Mouse (Mus musculus) right cerebral cortex, postnatal 25 days (tissue): Measurements from ENCODE around the gene 6030468B19Rik.
"Not testable (repeated sequence)": the region's sequence is repeated elsewhere in the genome, so short reads cannot be mapped to it uniquely, and the experiment has no call there.

Source experiments
- DNase-seq: peaks from one replicate; pipeline ENCODE4 v3.0.0; 2022

The 6030468B19Rik gene

DNA sequence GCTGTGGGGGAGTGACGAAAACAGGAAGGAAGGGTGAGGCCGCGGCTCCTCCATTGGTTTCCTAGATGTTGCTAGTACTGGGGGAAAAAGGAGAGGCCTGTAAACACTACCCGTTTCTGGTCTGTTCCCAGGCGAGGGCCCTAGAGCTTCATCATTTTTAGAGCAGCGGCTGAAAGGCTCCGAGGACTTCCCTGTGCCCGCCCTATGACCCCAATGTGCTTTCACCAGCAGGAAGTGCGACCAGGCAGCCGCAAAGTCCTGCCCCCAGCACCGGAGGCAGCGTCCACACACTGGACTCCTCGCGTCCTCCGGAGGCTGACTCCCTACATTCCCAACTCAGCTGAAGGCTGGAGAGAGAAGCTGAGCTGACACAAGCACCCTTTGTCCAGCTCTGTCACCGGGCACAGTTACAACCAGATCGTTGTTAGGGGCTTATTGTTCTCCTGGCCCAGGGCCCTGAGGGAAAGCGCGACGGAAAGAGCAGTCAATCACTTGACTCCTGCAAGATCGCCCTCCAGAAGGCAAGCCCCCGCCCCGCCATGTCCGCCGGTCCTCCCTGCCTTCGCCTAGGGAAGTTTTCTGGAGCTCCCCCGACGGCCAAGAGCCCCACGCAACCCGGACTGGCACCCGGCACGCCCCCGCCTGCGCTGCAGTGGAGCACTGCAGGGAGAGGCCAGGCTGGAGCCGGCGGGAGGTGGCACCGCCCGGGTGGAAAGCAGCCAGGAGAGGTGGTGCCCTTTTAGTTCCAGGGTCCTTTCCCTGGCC lies 17.8 kb upstream of the 6030468B19Rik start:
- DNase-seq, result no peak

DNA sequence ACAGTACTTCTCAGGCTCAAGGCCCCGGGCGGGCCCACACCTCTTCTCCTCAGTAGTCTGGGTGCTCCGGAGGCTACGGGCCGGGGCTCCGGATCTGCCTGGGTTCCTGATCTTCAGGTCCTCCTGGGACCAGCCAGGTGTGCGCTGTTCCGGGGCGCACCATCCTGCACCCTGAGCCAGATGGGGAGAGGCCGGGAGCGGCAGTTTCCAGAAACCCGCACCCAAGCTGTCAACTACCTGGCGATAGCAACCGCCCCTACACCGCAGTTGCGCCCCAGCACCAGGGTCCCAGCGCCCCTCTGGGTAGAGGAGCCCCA lies 17.3 kb upstream of the 6030468B19Rik start:
- DNase-seq, result no peak

DNA sequence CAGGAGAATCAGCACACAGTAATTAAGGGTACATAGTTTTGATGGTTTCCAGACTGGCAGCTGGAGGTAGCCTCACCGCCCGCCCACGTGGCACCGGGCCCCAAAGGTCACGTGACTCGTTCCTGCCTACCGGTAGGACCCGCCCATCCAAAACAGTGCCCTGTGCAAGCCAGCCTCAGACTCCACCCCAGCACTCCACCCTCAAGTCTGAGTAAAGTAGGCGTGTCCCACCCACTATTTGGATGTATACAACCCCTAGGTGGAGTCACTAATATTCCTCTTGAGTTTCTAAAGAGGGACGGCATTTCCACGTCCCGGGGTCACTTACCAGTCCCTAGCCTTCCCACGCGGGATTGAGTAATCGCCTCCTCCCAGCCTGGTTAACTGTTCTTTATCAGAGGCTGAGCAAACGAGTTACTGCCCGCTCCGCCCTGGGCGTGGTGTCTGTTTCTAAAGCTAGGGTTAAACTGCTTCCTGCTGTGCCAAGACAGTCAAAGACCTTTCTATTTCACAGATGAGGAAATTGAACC lies 16.8 kb upstream of the 6030468B19Rik start:
- DNase-seq, result no peak

GRCm38 (mm10) chr11:117781199-117781821 lies 16.1 kb upstream of the 6030468B19Rik start:
- DNase-seq, result no peak

GRCm38 (mm10) chr11:117781993-117782704 lies 15.3 kb upstream of the 6030468B19Rik start, which contains the start of the genes Tmc8 and Tmc6:
Gene Tmc8, plus strand, starts transcription at chr11:117782076.
Gene Tmc6, minus strand, starts transcription at chr11:117782198.
- DNase-seq, result no peak

DNA sequence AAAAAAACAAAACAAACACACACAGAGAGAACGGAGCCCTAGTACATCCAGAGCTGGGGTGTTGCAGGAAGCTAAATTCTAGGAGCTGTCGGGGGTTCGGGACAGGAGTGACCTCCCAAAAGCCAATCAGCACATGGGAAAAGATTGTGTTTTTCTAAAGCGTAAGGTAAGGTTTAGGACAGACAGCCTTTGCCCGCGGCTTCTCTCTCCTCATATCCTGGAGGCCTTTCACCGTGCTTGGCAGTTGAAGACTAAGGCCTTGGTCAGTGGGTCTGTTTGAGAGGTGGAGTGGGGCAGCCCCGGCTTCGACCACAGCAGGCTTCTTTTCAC lies 14.8 kb upstream of the 6030468B19Rik start:
- no peak for DNase-seq

GRCm38 (mm10) chr11:117783089-117783488 lies 14.4 kb upstream of the 6030468B19Rik start:
- DNase-seq, result no peak

DNA sequence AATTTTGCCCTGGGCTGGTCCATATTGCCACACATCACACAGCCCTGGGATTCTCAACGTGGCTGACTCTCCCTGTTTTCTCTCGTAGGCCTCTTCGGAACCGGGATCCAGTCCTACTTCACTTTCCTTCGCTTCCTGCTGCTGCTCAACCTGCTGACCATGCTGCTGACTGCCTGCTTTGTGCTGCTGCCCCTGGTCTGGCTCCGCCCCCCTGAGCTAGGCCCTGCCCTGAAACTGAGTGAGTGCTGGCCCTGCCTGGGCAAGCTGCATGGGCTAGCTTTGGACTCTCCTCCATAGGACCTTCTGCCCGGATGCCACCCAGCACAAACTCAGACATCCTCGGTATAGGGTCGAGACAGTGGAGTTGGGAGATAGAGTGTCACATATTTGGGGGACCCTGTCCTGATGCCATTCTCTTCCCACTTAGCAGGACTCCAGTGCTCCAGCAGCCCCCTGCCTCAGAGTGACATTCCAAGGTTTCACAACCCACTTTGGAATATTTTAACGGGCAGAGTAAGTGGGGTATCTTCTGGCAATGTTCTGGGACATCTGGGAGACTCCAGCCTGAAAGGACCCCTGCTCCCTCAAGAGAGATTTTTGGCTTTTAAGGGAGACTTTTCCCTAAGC lies 13.7 kb upstream of the 6030468B19Rik start:
- no peak for DNase-seq

GRCm38 (mm10) chr11:117786294-117786693 lies 11.2 kb upstream of the 6030468B19Rik start:
- no peak for DNase-seq

- not testable (repeated sequence) for DNase-seq
Observed at GRCm38 (mm10) chr11:117788481-117788880, 9.0 kb upstream of the 6030468B19Rik start.

DNA sequence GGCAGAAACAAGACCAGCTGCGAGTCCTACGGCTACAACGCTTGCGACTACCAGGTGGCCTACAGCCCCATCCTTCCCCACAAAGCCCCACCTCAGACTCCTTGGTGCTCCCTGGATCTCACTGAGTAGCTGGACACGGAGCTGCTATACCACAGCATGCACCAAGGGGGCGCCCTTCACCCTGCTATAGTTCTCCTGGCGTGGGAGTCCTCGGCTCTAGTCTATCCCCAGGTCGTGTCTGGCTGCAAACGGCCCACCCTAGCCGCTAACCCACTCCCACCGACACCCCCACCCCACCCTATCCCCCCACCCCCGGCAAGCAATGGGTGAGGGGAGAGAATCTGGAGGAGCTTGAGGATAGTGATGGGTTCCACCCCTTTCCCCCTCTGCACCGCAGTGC lies 7.2 kb upstream of the 6030468B19Rik start:
- DNase-seq, result no peak

DNA sequence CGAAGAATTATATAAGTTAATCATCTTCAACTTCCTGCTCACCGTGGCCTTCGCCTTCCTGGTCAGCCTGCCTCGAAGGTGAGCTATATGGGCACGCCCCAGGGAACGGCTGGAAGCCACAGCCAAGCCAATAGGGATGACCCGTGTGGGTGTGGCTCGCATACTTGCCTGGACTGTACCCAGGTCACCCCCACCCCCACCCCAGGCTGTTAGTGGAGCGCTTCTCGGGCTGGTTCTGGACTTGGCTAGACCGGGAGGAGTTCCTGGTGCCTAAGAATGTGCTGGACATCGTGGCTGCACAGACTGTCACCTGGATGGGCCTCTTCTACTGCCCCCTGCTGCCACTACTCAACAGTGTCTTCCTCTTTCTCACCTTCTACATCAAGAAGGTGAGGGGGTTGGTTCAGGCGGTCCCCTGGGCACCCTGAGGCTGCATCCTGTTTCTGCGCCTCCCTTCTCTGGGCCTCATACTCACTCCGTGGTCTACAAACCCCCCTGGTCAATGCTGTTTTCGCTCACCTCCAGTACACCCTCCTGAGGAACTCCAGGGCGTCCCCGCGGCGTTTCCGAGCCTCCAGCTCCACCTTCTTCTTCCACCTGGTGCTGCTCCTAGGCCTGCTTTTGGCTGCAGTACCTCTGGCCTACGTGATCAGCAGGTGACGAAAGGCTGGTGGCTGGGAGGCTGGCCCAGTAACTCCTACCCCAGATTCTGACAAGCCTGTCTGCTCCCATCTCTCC lies 6.6 kb upstream of the 6030468B19Rik start:
- DNase-seq, result no peak

DNA sequence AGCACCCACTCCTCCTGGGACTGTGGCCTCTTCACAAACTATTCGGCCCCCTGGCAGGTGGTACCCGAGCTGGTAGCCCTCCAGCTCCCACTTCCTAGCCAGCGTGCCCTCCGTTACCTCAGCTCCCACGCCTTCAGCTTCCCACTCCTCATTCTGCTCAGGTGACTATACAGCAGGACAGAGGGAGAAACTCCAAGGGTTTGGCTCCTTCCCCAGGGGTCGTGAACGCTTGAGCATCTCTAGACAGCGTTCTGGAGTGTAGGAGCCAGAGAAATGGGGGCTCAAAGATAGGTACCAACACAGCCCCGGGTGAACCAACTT lies 6.1 kb upstream of the 6030468B19Rik start:
- no peak for DNase-seq

DNA sequence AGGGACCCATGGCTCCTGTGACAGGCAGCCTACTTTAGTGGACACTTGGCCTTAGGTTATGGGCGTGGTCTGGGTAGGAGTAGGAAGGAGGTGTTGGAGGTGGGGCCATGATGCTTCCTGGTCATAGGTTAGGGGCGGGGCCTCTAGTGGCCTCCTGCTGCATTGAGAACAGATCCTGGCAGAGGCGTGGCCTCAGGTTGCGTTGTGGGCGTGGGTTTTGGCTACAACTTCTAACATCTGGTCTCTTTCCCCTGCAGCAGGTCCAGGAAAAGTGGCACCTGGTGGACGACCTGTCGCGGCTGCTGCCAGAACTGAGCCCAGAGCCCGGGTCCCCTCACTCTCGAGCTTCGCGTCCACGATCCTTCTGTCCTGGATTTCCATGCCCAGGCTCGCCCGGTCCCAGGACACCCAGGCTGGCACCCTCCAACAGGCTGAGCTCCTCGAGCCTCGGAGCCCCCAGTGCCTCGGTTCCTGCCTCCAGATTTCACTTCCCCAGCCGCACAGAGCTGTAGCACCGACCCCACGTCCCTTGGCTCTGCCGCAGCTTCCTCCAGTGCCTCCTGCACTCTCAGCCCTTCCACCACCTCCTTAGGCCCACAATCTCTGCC lies 5.1 kb upstream of the 6030468B19Rik start:
- DNase-seq, result no peak

GRCm38 (mm10) chr11:117794035-117794551 lies 3.4 kb upstream of the 6030468B19Rik start:
- no peak for DNase-seq

DNA sequence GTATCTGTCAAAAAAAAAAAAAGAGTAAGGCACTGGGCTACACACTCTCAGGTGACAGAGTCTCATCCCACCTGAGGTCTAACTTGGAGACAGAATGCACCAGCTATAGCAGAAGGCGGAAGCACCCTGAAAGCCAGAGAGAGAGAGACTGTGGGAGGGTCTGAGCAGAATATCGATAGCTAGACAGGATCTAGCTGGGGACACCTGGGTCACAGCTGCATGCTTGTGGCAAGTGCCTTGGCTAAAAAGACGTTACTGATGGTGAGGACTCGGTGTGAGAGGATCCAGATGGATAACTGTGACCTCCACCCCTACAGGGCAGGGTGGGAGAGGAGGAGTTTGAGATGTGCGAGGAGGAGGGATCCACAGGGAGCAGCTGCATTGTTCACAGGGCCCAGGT lies 506 bp upstream of the 6030468B19Rik start:
- DNase-seq, result no peak

DNA sequence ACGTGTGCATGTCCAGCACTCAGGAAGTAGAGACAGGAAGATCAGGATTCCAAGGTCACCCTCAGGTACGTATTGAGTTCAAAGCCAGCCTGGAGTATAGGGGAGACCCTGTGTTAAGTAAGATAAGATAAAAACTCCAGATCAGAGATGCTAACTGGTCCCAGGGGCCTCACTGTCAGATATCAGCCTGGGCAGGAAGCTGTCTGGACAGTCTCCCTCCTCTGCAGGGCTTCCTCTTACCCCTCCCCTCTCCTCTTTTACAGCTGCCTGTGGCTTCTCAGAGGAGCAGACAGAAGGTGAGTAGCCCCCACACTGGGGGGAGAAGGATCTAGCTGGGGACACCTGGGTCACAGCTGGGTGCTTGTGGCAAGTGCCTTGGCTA lies 691 bp downstream of the 6030468B19Rik start:
- no peak for DNase-seq

- DNase-seq, result no peak
Observed at GRCm38 (mm10) chr11:117799174-117799573, 1.7 kb downstream of the 6030468B19Rik start.

- DNase-seq, result no peak
Observed at GRCm38 (mm10) chr11:117800038-117800437, 2.6 kb downstream of the 6030468B19Rik start.

DNA sequence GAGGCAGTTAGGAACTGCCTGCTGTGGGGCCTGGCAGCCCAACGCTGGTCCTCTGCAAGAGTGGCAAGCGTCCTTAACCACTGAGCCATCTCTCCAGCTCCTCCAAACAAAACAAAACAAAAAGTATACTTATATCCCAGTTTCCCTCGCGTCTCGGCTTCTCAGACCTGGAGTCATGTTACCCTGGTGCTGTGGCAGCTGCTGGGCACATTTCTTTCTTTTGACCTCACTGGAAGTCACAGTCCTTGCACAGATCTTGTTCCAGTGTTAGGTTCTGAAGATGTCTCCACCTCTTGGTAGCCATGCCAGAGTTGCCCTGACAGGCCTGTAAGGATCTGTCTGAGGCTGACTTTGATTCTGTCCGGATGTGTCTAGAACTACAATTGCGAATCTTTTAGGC lies 4.2 kb downstream of the 6030468B19Rik start:
- no peak for DNase-seq

DNA sequence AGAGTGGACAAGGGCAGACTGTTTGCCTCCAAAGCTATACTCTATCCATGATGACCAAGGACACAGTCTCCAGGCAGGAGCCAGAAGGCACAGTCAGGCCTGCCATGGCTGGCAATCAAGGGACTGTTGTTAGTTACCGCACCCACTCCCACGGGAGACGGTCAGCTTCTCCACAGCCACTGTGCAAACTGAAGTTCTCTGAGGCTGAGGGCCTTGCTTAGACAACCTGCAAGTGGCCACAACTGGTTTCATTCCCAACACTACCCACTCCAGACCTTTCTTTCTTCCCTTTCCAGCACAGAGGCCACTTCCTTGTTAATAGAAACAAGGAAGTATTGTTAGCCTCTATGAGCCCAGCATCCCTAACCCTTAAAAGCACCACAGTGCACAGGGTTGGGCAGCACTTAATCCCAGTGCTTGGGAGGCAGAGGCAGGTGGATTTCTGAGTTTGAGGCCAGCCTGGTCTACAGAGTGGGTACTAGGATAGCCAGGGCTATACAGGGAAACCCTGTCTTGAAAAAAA lies 5.8 kb downstream of the 6030468B19Rik start:
- no peak for DNase-seq

DNA sequence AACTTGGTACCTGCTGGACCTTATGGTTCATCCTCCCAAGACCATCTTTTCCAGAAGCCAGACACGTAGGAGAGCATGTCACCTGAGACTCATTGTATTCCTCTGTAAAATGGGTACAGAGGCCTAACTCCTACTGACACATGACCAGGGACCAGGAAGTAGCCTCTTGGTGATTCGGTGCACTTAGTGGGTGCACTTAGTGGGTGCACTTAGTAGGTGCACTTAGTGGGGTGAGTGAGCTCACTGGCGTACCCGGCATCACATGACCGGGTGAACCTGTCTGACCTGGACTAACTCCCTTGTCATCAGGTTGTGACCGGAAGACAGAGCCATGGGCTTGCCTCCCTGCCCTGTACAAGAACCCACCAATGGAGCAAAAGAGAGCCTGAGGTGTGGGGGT lies 9.3 kb downstream of the 6030468B19Rik start:
- no peak for DNase-seq
